Mouse (Mus musculus) forebrain, embryonic 10.5 days (tissue): ENCODE measurements around the gene Lrrc8d. TPM values are rescaled to one million over a fixed set of nuclear protein-coding genes. Genes with fewer than 3 reads are reported as not detected.
A peak's percentile ranks its signal among the peaks of the same experiment; 100 is the strongest.

ENCODE experiments used
- DNase-seq: peaks from one replicate; pipeline ENCODE4 v3.0.0-alpha.2; 2017; ENCODE audit warnings: low spot score; ENCODE audit errors: extremely low spot score
- H3K27ac ChIP-seq: fragments of 300-500 bp; sonication (generic); 2 replicates; pipeline ENCODE4 v1.5.1; 2016; ENCODE audit warnings: mild to moderate bottlenecking
- H3K27me3 ChIP-seq: fragments of 300-500 bp; sonication (generic); 2 replicates; pipeline ENCODE4 v1.6.1; 2016; ENCODE audit warnings: mild to moderate bottlenecking; ENCODE audit not compliant: poor library complexity, severe bottlenecking
- H3K36me3 ChIP-seq: fragments of 300-500 bp; sonication (generic); replicated peaks from 2 replicates; pipeline ENCODE4 v1.6.1; 2016; ENCODE audit warnings: mild to moderate bottlenecking, moderate library complexity
- H3K4me1 ChIP-seq: fragments of 300-500 bp; sonication (generic); 2 replicates; pipeline ENCODE4 v1.6.1; 2016
- H3K4me3 ChIP-seq: fragments of 300-500 bp; sonication (generic); 2 replicates; pipeline ENCODE4 v1.5.1; 2016; ENCODE audit warnings: mild to moderate bottlenecking, moderate library complexity
- H3K9me3 ChIP-seq: fragments of 300-500 bp; sonication (generic); 2 replicates; pipeline ENCODE4 v1.6.1; 2016; ENCODE audit warnings: mild to moderate bottlenecking, moderate library complexity
- WGBS: fragments of 180-500 bp; shearing (Covaris S2); methylation state at CpG from one replicate; pipeline ENCODE4 v1.1.7; 2016; 5-methylcytosine and 5-hydroxymethylcytosine counted together
- polyA plus RNA-seq: library from polyadenylated mRNA; unstranded; fragments of >200 nt; fragmentation: Nextera tagmentation; extraction: Ambion mirVana; gene quantifications from 2 replicates; pipeline ENCODE4 v1.2.1, GENCODE M21; 2016

Lrrc8d gene
- polyA plus RNA-seq, 1 experiment from 2014 or later: 20.1 TPM

- H3K4me3 ChIP-seq: no peak overlapping the region
- no peak overlapping the region for H3K27ac ChIP-seq
- no peak for DNase-seq
- peaks cover 55% of the 10 kb centered on the region for H3K4me1 ChIP-seq
- no peaks in the 10 kb centered on the region for H3K9me3 ChIP-seq
- 93% methylated on average over 10 of the region's 10 CpGs for WGBS
- H3K36me3 ChIP-seq: peaks cover 17% of the 10 kb centered on the region
- H3K27me3 ChIP-seq: no peaks in the 10 kb centered on the region
These were observed 64.6 kb downstream of the Lrrc8d start for GRCm38 (mm10) chr5:105764369-105764768.

- DNase-seq: no peak
- Histone ChIP-seq H3K4me3 (no peak overlapping the region), H3K27me3 (no peaks in the 10 kb centered on the region), H3K4me1 (peaks cover 50% of the 10 kb centered on the region), H3K36me3 (peaks cover 12% of the 10 kb centered on the region), H3K9me3 (no peaks in the 10 kb centered on the region), H3K27ac (no peak overlapping the region)
- WGBS: 88% methylated on average over 5 of the region's 5 CpGs
These were observed 65.6 kb downstream of the Lrrc8d start for GRCm38 (mm10) chr5:105765386-105765785.

- 82% methylated on average over 5 of the region's 5 CpGs for WGBS
- H3K9me3 ChIP-seq: no peaks in the 10 kb centered on the region
- no peaks in the 10 kb centered on the region for H3K27me3 ChIP-seq
- DNase-seq: no peak
- peaks cover 20% of the 10 kb centered on the region for H3K36me3 ChIP-seq
- no peak overlapping the region for H3K4me3 ChIP-seq
- peaks cover 33% of the 10 kb centered on the region for H3K4me1 ChIP-seq
- H3K27ac ChIP-seq: no peak overlapping the region
These were observed 76.6 kb downstream of the Lrrc8d start for GRCm38 (mm10) chr5:105776368-105776767.

- H3K27me3 ChIP-seq: no peaks in the 10 kb centered on the region
- peak overlapping the region; percentile 53 for H3K27ac ChIP-seq
- H3K4me1 ChIP-seq: peaks cover 33% of the 10 kb centered on the region
- H3K36me3 ChIP-seq: peaks cover 17% of the 10 kb centered on the region
- DNase-seq: no peak
- no peaks in the 10 kb centered on the region for H3K9me3 ChIP-seq
- WGBS: 49% methylated on average over 12 of the region's 12 CpGs
- H3K4me3 ChIP-seq: no peak overlapping the region
These were observed 77.3 kb downstream of the Lrrc8d start for GRCm38 (mm10) chr5:105776978-105777593.

- Histone ChIP-seq H3K4me3 (no peak overlapping the region), H3K36me3 (peaks cover 14% of the 10 kb centered on the region), H3K9me3 (no peaks in the 10 kb centered on the region), H3K27ac (peak overlapping the region; percentile 53; the same call in 1 of the 2 replicates), H3K27me3 (no peaks in the 10 kb centered on the region), H3K4me1 (peaks cover 33% of the 10 kb centered on the region)
- 49% methylated on average over 8 of the region's 8 CpGs for WGBS
- no peak for DNase-seq
These were observed 77.9 kb downstream of the Lrrc8d start for GRCm38 (mm10) chr5:105777645-105778044.

- Histone ChIP-seq H3K27ac (no peak overlapping the region), H3K4me3 (no peak overlapping the region), H3K36me3 (peaks cover 8% of the 10 kb centered on the region; the same call in 1 of the 2 replicates), H3K4me1 (peaks cover 33% of the 10 kb centered on the region), H3K9me3 (no peaks in the 10 kb centered on the region), H3K27me3 (no peaks in the 10 kb centered on the region)
- no peak for DNase-seq
- 86% methylated on average over 8 of the region's 8 CpGs for WGBS
These were observed 78.4 kb downstream of the Lrrc8d start for GRCm38 (mm10) chr5:105778189-105778588.

GRCm38 (mm10) chr5:105778723-105779122 is 79.0 kb downstream of the Lrrc8d start:
- Histone ChIP-seq H3K36me3 (peaks cover 7% of the 10 kb centered on the region; the same call in 1 of the 2 replicates), H3K9me3 (no peaks in the 10 kb centered on the region), H3K27ac (no peak overlapping the region), H3K27me3 (no peaks in the 10 kb centered on the region), H3K4me3 (no peak overlapping the region), H3K4me1 (peaks cover 33% of the 10 kb centered on the region)
- 71% methylated on average over 3 of the region's 3 CpGs for WGBS
- DNase-seq: no peak

- Histone ChIP-seq H3K27me3 (no peaks in the 10 kb centered on the region), H3K9me3 (no peaks in the 10 kb centered on the region), H3K27ac (no peak overlapping the region), H3K36me3 (peaks cover 7% of the 10 kb centered on the region; the same call in 1 of the 2 replicates), H3K4me3 (no peak overlapping the region), H3K4me1 (peaks cover 33% of the 10 kb centered on the region)
- WGBS: 92% methylated on average over 5 of the region's 5 CpGs
- DNase-seq: no peak
These were observed 79.6 kb downstream of the Lrrc8d start for GRCm38 (mm10) chr5:105779331-105779730.

- no peak overlapping the region for H3K27ac ChIP-seq
- no peak for DNase-seq
- H3K36me3 ChIP-seq: no peaks in the 10 kb centered on the region
- 94% methylated on average over 13 of the region's 13 CpGs for WGBS
- no peaks in the 10 kb centered on the region for H3K27me3 ChIP-seq
- H3K4me3 ChIP-seq: no peak overlapping the region
- H3K9me3 ChIP-seq: no peaks in the 10 kb centered on the region
- peaks cover 20% of the 10 kb centered on the region for H3K4me1 ChIP-seq
These were observed 84.1 kb downstream of the Lrrc8d start for GRCm38 (mm10) chr5:105783848-105784247.

GRCm38 (mm10) chr5:105784724-105785123 is 85.0 kb downstream of the Lrrc8d start:
- Histone ChIP-seq H3K36me3 (no peaks in the 10 kb centered on the region), H3K4me1 (peaks cover 24% of the 10 kb centered on the region), H3K4me3 (no peak overlapping the region), H3K9me3 (no peaks in the 10 kb centered on the region), H3K27ac (no peak overlapping the region), H3K27me3 (no peaks in the 10 kb centered on the region)
- no peak for DNase-seq
- WGBS: 86% methylated on average over 10 of the region's 10 CpGs

GRCm38 (mm10) chr5:105787577-105787976 is 87.8 kb downstream of the Lrrc8d start:
- Histone ChIP-seq H3K27me3 (no peaks in the 10 kb centered on the region), H3K4me1 (peaks cover 47% of the 10 kb centered on the region), H3K27ac (no peak overlapping the region), H3K36me3 (no peaks in the 10 kb centered on the region), H3K4me3 (no peak overlapping the region), H3K9me3 (no peaks in the 10 kb centered on the region)
- no peak for DNase-seq
- WGBS: 86% methylated on average over 10 of the region's 10 CpGs

- Histone ChIP-seq H3K4me3 (no peak overlapping the region), H3K9me3 (no peaks in the 10 kb centered on the region), H3K36me3 (no peaks in the 10 kb centered on the region), H3K27me3 (no peaks in the 10 kb centered on the region), H3K27ac (no peak overlapping the region), H3K4me1 (peaks cover 57% of the 10 kb centered on the region)
- WGBS: 85% methylated on average over 5 of the region's 5 CpGs
- DNase-seq: no peak
These were observed 90.0 kb downstream of the Lrrc8d start for GRCm38 (mm10) chr5:105789801-105790200.

- Histone ChIP-seq H3K36me3 (no peaks in the 10 kb centered on the region; the same call in 1 of the 2 replicates), H3K4me3 (no peak overlapping the region), H3K27ac (peak overlapping the region; percentile 66), H3K4me1 (peaks cover 39% of the 10 kb centered on the region), H3K9me3 (no peaks in the 10 kb centered on the region), H3K27me3 (no peaks in the 10 kb centered on the region)
- 36% methylated on average over 8 of the region's 8 CpGs for WGBS
- no peak for DNase-seq
These were observed 92.6 kb downstream of the Lrrc8d start for GRCm38 (mm10) chr5:105792331-105792801.
